Mouse (Mus musculus) monocyte, adult 2 months (primary cell): ENCODE results near the gene Natd1.
A peak's percentile ranks its signal among the peaks of the same experiment; 100 is the strongest.

Experiments
- DNase-seq, 2 experiments: peaks; one replicate each; pipeline ENCODE4 v3.0.0; 2022; ENCODE audit warnings: low spot score in 2 of 2, low read depth in 1 of 2

Natd1 gene

GRCm38 (mm10) chr11:60932503-60933020 is 18.0 kb upstream of the Natd1 start:
- DNase-seq, result no peak

- DNase-seq, result peak; percentile 88 to 92
These were observed 17.4 kb upstream of the Natd1 start, which contains the start of gene Map2k3 for GRCm38 (mm10) chr11:60931869-60932481. Gene Map2k3, plus strand, starts transcription at chr11:60932033.

GRCm38 (mm10) chr11:60931282-60931868 is 16.8 kb upstream of the Natd1 start:
- peak in 1 of 2 experiments; percentile 12 for DNase-seq

GRCm38 (mm10) chr11:60930724-60931281 is 16.3 kb upstream of the Natd1 start:
- DNase-seq, result no peak

GRCm38 (mm10) chr11:60927264-60927663 is 12.7 kb upstream of the Natd1 start:
- peak in 1 of 2 experiments; percentile 83 for DNase-seq

GRCm38 (mm10) chr11:60924981-60925380 is 10.4 kb upstream of the Natd1 start:
- no peak for DNase-seq

GRCm38 (mm10) chr11:60924498-60924897 is 9.9 kb upstream of the Natd1 start:
- no peak for DNase-seq

- DNase-seq, result no peak
These were observed 8.4 kb upstream of the Natd1 start for GRCm38 (mm10) chr11:60922964-60923363.

- DNase-seq, result no peak
These were observed 7.6 kb upstream of the Natd1 start for GRCm38 (mm10) chr11:60922195-60922594.

- DNase-seq, result no peak
These were observed 5.5 kb upstream of the Natd1 start for GRCm38 (mm10) chr11:60920021-60920420.

GRCm38 (mm10) chr11:60915201-60915600 is 651 bp upstream of the Natd1 start:
- no peak for DNase-seq

- peak; percentile 66 to 82 for DNase-seq
These were observed 1.0 kb downstream of the Natd1 start for GRCm38 (mm10) chr11:60913301-60914196.

- DNase-seq, result no peak
These were observed 2.0 kb downstream of the Natd1 start for GRCm38 (mm10) chr11:60912525-60912973.

GRCm38 (mm10) chr11:60909626-60910025 is 4.9 kb downstream of the Natd1 start:
- no peak for DNase-seq

- DNase-seq, result no peak
These were observed 6.5 kb downstream of the Natd1 start for GRCm38 (mm10) chr11:60908073-60908472.

GRCm38 (mm10) chr11:60906449-60906848 is 8.1 kb downstream of the Natd1 start:
- no peak for DNase-seq

GRCm38 (mm10) chr11:60905407-60906120 is 9.0 kb downstream of the Natd1 start:
- no peak for DNase-seq

GRCm38 (mm10) chr11:60903661-60904061 is 10.9 kb downstream of the Natd1 start:
- no peak for DNase-seq

- DNase-seq, result no peak
These were observed 12.1 kb downstream of the Natd1 start for GRCm38 (mm10) chr11:60902486-60902885.

GRCm38 (mm10) chr11:60902001-60902400 is 12.5 kb downstream of the Natd1 start:
- no peak for DNase-seq

- DNase-seq, result no peak
These were observed 18.6 kb downstream of the Natd1 start for GRCm38 (mm10) chr11:60895915-60896314.
